Mouse (Mus musculus): ENCODE results near the gene Klf1.

GRCm38 (mm10) chr8:84913502-84913900 lies 11.8 kb downstream of the Klf1 start:
- TF ChIP-seq CTCF (IDR thresholded peaks at IDR 0.05; ENCODE audit: low read depth) (no peak), EP300 (IDR thresholded peaks at IDR 0.05; ENCODE audit: low read depth) (no peak)
